Mouse (Mus musculus) midbrain, embryonic 14.5 days (tissue): ENCODE measurements at regions not wholly inside any gene's neighbourhood (a gene's known extent, or its start where the extent isn't known, plus 50 kb on each side); places are given as distances from the start of the nearest gene placed in this dataset.
A peak's percentile ranks its signal among the peaks of the same experiment; 100 is the strongest.

Experiments
- ATAC-seq: fragments of 200-750 bp; cut with Nextera tagmentation; 2 replicates; pipeline ENCODE4 v1.8.0; 2017; ENCODE audit warnings: moderate number of reproducible peaks, moderate library complexity; ENCODE audit not compliant: low FRiP score, low TSS enrichment
- DNase-seq: peaks from one replicate; pipeline ENCODE4 v3.0.0-alpha.2; 2015
- H3K27ac ChIP-seq: fragments of 300-500 bp; sonication (generic); replicated peaks from 2 replicates; pipeline ENCODE4 v1.5.1; 2014; ENCODE audit warnings: mild to moderate bottlenecking, low read depth, low read length, moderate library complexity
- H3K27me3 ChIP-seq: fragments of 300-500 bp; sonication (generic); 2 replicates; pipeline ENCODE4 v1.6.1; 2014; ENCODE audit warnings: low read length, control low read depth, mixed read lengths; ENCODE audit not compliant: control insufficient read depth, insufficient read depth
- H3K36me3 ChIP-seq: fragments of 300-500 bp; sonication (generic); 2 replicates; pipeline ENCODE4 v1.6.1; 2014; ENCODE audit warnings: low read length, control low read depth; ENCODE audit not compliant: control insufficient read depth, insufficient read depth
- H3K4me1 ChIP-seq: fragments of 300-500 bp; sonication (generic); 2 replicates; pipeline ENCODE4 v1.6.1; 2014; ENCODE audit warnings: mild to moderate bottlenecking, antibody characterized with exemption, low read length, control low read depth; ENCODE audit not compliant: control insufficient read depth, insufficient read depth
- H3K4me2 ChIP-seq: fragments of 300-500 bp; sonication (generic); 2 replicates; pipeline ENCODE4 v1.6.1; 2014; ENCODE audit warnings: mild to moderate bottlenecking, low read length, moderate library complexity
- H3K4me3 ChIP-seq: fragments of 300-500 bp; sonication (generic); replicated peaks from 2 replicates; pipeline ENCODE4 v1.5.1; 2014; ENCODE audit warnings: low read depth, low read length
- H3K9ac ChIP-seq: fragments of 300-500 bp; sonication (generic); replicated peaks from 2 replicates; pipeline ENCODE4 v1.6.1; 2014; ENCODE audit warnings: mild to moderate bottlenecking, low read length, moderate library complexity
- H3K9me3 ChIP-seq: fragments of 300-500 bp; sonication (generic); 2 replicates; pipeline ENCODE4 v1.6.1; 2016; ENCODE audit warnings: low read length, control low read depth, mixed read lengths; ENCODE audit not compliant: control insufficient read depth
- WGBS: fragments of 180-500 bp; shearing (Covaris S2); extraction: QIAGEN DNeasy Blood & Tissue Kit; methylation state at CpG from one replicate; pipeline ENCODE4 v1.1.7; 2014; 5-methylcytosine and 5-hydroxymethylcytosine counted together

GRCm38 (mm10) chrX:11718778-11719177 is 391.2 kb downstream of the H2al1j start:
- DNase-seq = no peak
- ATAC-seq = no peak
- 90% methylated on average over 2 of the region's 2 CpGs for WGBS
- no peak overlapping the region for H3K4me2 ChIP-seq
- H3K9me3 ChIP-seq = no peaks in the 10 kb centered on the region
- no peak overlapping the region for H3K27ac ChIP-seq
- H3K4me1 ChIP-seq = no peaks in the 10 kb centered on the region
- no peak overlapping the region for H3K4me3 ChIP-seq
- no peaks in the 10 kb centered on the region for H3K27me3 ChIP-seq
- H3K9ac ChIP-seq = no peak overlapping the region
- no peaks in the 10 kb centered on the region for H3K36me3 ChIP-seq

- Histone ChIP-seq H3K4me1 (no peaks in the 10 kb centered on the region), H3K9ac (no peak overlapping the region), H3K9me3 (no peaks in the 10 kb centered on the region), H3K36me3 (no peaks in the 10 kb centered on the region), H3K27me3 (no peaks in the 10 kb centered on the region), H3K4me2 (no peak overlapping the region), H3K27ac (no peak overlapping the region), H3K4me3 (no peak overlapping the region)
- ATAC-seq (no peak), DNase-seq (no peak)
- 70% methylated on average over 7 of the region's 7 CpGs for WGBS
These were observed 392.9 kb downstream of the H2al1j start for GRCm38 (mm10) chrX:11720517-11720916.

GRCm38 (mm10) chrX:11722730-11723129 is 395.1 kb downstream of the H2al1j start:
- H3K27ac ChIP-seq = no peak overlapping the region
- no peaks in the 10 kb centered on the region for H3K9me3 ChIP-seq
- DNase-seq = no peak
- H3K27me3 ChIP-seq = no peaks in the 10 kb centered on the region
- H3K36me3 ChIP-seq = no peaks in the 10 kb centered on the region
- H3K4me2 ChIP-seq = no peak overlapping the region
- WGBS = 68% methylated on average over 4 of the region's 4 CpGs
- no peak overlapping the region for H3K9ac ChIP-seq
- H3K4me3 ChIP-seq = no peak overlapping the region
- H3K4me1 ChIP-seq = no peaks in the 10 kb centered on the region
- no peak for ATAC-seq

GRCm38 (mm10) chrX:11724718-11725117 is 397.1 kb downstream of the H2al1j start:
- H3K4me1 ChIP-seq = no peaks in the 10 kb centered on the region
- WGBS = 95% methylated on average over 8 of the region's 8 CpGs
- no peak overlapping the region for H3K9ac ChIP-seq
- H3K36me3 ChIP-seq = no peaks in the 10 kb centered on the region
- no peaks in the 10 kb centered on the region for H3K9me3 ChIP-seq
- H3K27me3 ChIP-seq = no peaks in the 10 kb centered on the region
- no peak for DNase-seq
- H3K4me2 ChIP-seq = no peak overlapping the region
- no peak for ATAC-seq
- no peak overlapping the region for H3K4me3 ChIP-seq
- no peak overlapping the region for H3K27ac ChIP-seq

GRCm38 (mm10) chrX:11726524-11727231 is 399.1 kb downstream of the H2al1j start:
- WGBS = 37% methylated on average over 8 of the region's 8 CpGs
- Histone ChIP-seq H3K9me3 (no peaks in the 10 kb centered on the region), H3K9ac (no peak overlapping the region), H3K4me3 (no peak overlapping the region), H3K4me1 (no peaks in the 10 kb centered on the region), H3K4me2 (no peak overlapping the region), H3K27me3 (no peaks in the 10 kb centered on the region), H3K36me3 (no peaks in the 10 kb centered on the region), H3K27ac (0 out of 2 replicates have a peak overlapping the region, but pooled peaks have one; percentile 20)
- DNase-seq (peak; percentile 64), ATAC-seq (no peak)

- 93% methylated on average over 4 of the region's 4 CpGs for WGBS
- no peaks in the 10 kb centered on the region for H3K4me1 ChIP-seq
- no peak for ATAC-seq
These were observed 400.9 kb downstream of the H2al1j start for GRCm38 (mm10) chrX:11728481-11728880.

GRCm38 (mm10) chrX:11729992-11730391 is 402.4 kb downstream of the H2al1j start:
- Histone ChIP-seq H3K9me3 (no peaks in the 10 kb centered on the region), H3K36me3 (no peaks in the 10 kb centered on the region), H3K9ac (no peak overlapping the region), H3K4me1 (peaks cover 5% of the 10 kb centered on the region; the same call in 1 of the 2 replicates), H3K27me3 (no peaks in the 10 kb centered on the region), H3K4me2 (no peak overlapping the region), H3K27ac (no peak overlapping the region), H3K4me3 (no peak overlapping the region)
- 71% methylated on average over 6 of the region's 6 CpGs for WGBS
- ATAC-seq (no peak), DNase-seq (no peak)

More at GRCm38 (mm10) chrX:11728481-11728880, 400.9 kb downstream of the H2al1j start:
- no peak overlapping the region for H3K4me3 ChIP-seq
- no peak for DNase-seq
- no peaks in the 10 kb centered on the region for H3K27me3 ChIP-seq
- H3K9ac ChIP-seq = no peak overlapping the region
- no peak overlapping the region for H3K27ac ChIP-seq
- H3K9me3 ChIP-seq = no peaks in the 10 kb centered on the region
- H3K36me3 ChIP-seq = no peaks in the 10 kb centered on the region
- H3K4me2 ChIP-seq = no peak overlapping the region

- Histone ChIP-seq H3K4me3 (no peak overlapping the region), H3K36me3 (no peaks in the 10 kb centered on the region), H3K4me2 (no peak overlapping the region), H3K9me3 (no peaks in the 10 kb centered on the region), H3K4me1 (peaks cover 9% of the 10 kb centered on the region; the same call in 1 of the 2 replicates), H3K27ac (no peak overlapping the region), H3K9ac (no peak overlapping the region), H3K27me3 (no peaks in the 10 kb centered on the region)
- ATAC-seq (no peak), DNase-seq (no peak)
- WGBS = 94% methylated on average over 2 of the region's 2 CpGs
These were observed 404.7 kb downstream of the H2al1j start for GRCm38 (mm10) chrX:11732371-11732770.
